Mouse (Mus musculus) thymus, adult 2 months (tissue): ENCODE results near the gene Ccser1.

Source experiments
- CTCF ChIP-seq: fragments of 200-500 bp; IDR thresholded peaks from 2 replicates; pipeline ENCODE4 v1.5.1; 2012; ENCODE audit warnings: mild to moderate bottlenecking, control low read depth, low read length, moderate library complexity, borderline replicate concordance; ENCODE audit not compliant: control insufficient read depth, poor library complexity, insufficient read depth; ENCODE audit errors: extremely low read depth
- POLR2A ChIP-seq: fragments of 200-500 bp; IDR thresholded peaks from 2 replicates; pipeline ENCODE4 v1.6.1; 2012; ENCODE audit warnings: mild to moderate bottlenecking, low read length, control low read depth, moderate library complexity; ENCODE audit not compliant: control insufficient read depth, poor library complexity, insufficient read depth; ENCODE audit errors: extremely low read depth

DNA sequence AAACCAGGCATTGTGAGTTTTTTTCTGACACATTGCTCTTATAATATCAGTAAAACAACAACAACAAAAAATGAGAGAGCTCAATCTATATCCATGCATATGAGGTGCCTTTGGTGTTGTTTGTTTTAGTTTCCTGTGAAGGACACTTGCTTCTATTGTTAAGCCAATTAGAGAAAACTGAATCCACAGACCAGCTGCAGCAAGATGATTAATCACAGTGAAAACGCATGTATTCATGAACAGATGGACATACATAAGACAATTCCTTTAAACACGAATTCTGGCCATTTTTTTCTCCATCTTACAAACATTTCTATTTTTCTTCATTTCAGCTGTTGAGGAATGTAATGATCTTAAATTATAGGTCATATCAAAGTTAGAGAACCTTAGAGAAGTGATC is 387.4 kb downstream of the Ccser1 start:
- TF ChIP-seq CTCF = no peak
- TF ChIP-seq POLR2A = no peak
